Mouse (Mus musculus) liver, embryonic 15.5 days (tissue): Measurements from ENCODE around the gene Pde5a. TPM values are rescaled to one million over a fixed set of nuclear protein-coding genes. Genes with fewer than 3 reads are reported as not detected.
A peak's percentile ranks its signal among the peaks of the same experiment; 100 is the strongest.

Experiments used
- ATAC-seq: fragments of 200-750 bp; cut with Nextera tagmentation; 2 replicates; pipeline ENCODE4 v1.8.0; 2017; ENCODE audit warnings: moderate number of reproducible peaks, mild to moderate bottlenecking, moderate library complexity; ENCODE audit not compliant: insufficient read depth
- H3K27ac ChIP-seq: fragments of 300-500 bp; sonication (generic); replicated peaks from 2 replicates; pipeline ENCODE4 v1.5.1; 2015; ENCODE audit warnings: mild to moderate bottlenecking, inconsistent platforms
- H3K27me3 ChIP-seq: fragments of 300-500 bp; sonication (generic); 2 replicates; pipeline ENCODE4 v1.6.1; 2015; ENCODE audit warnings: mild to moderate bottlenecking, inconsistent platforms
- H3K36me3 ChIP-seq: fragments of 300-500 bp; sonication (generic); replicated peaks from 2 replicates; pipeline ENCODE4 v1.6.1; 2015; ENCODE audit warnings: moderate library complexity, mild to moderate bottlenecking, inconsistent platforms
- H3K4me1 ChIP-seq: fragments of 300-500 bp; sonication (generic); replicated peaks from 2 replicates; pipeline ENCODE4 v1.6.1; 2015; ENCODE audit warnings: inconsistent platforms
- H3K4me2 ChIP-seq: fragments of 300-500 bp; sonication (generic); 2 replicates; pipeline ENCODE4 v1.6.1; 2015; ENCODE audit warnings: moderate library complexity, mild to moderate bottlenecking, inconsistent platforms
- H3K4me3 ChIP-seq: fragments of 300-500 bp; sonication (generic); replicated peaks from 2 replicates; pipeline ENCODE4 v1.5.1; 2015; ENCODE audit warnings: mild to moderate bottlenecking, inconsistent platforms
- H3K9ac ChIP-seq: fragments of 300-500 bp; sonication (generic); 2 replicates; pipeline ENCODE4 v1.6.1; 2015; ENCODE audit warnings: moderate library complexity, mild to moderate bottlenecking, inconsistent platforms
- H3K9me3 ChIP-seq: fragments of 300-500 bp; sonication (generic); replicated peaks from 2 replicates; pipeline ENCODE4 v1.6.1; 2016; ENCODE audit warnings: inconsistent platforms
- WGBS: fragments of 180-500 bp; shearing (Covaris S2); methylation state at CpG from one replicate; pipeline ENCODE4 v1.1.7; 2015; ENCODE audit warnings: mixed read lengths; ENCODE audit not compliant: insufficient replicate concordance; 5-methylcytosine and 5-hydroxymethylcytosine counted together
- polyA plus RNA-seq: library from polyadenylated mRNA; unstranded; fragments of >200 nt; fragmentation: Nextera tagmentation; extraction: Ambion mirVana; gene quantifications from 2 replicates; pipeline ENCODE4 v1.2.1, GENCODE M21; 2015

Gene Pde5a
- polyA plus RNA-seq, result 0.99 and 1.2 TPM in 2 replicates

DNA sequence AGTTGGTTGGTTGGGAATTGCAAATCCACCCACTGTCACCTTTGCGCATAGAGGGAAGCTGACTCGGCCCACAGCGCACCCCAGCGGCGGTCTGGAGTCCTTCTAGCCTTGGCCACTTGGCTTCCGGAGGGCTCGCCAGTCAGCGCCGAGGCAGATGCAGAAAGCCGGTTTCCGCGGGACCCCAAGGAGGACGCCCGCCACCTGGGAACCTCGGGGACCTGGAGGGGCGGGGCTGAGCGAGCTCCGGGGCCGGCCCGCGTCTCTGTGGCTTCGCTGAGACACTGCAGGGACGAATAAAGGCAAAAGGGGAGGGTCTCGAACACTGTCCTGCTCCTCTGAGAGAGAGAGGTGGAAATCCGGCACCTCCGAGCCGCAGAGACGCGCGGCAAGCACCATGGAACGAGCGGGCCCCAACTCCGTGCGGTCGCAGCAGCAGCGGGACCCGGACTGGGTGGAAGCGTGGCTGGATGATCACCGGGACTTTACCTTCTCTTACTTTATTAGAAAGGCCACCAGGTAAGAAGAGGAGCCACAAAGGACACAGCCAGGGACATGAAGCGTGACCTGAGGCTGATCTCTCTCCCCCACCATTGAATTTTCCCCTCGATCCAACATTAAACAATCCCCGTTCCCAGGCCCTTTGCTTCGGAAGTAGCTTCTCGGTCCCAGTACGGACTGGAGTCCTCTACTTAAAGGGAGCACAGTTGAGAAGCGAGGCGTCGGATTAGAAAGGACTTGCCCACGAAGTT, at the start of gene Pde5a:
Pde5a (plus strand) TSS at position 96 of the 749 bp plus-strand sequence.
- no peaks in the 10 kb centered on the region for H3K9me3 ChIP-seq
- peak within 1 kb of the TSS; percentile 21; the same call in 1 of the 2 replicates for H3K9ac ChIP-seq
- H3K4me3 ChIP-seq, result peak within 1 kb of the TSS; percentile 60
- peak; percentile 20; the same call in 1 of the 2 replicates for ATAC-seq
- H3K27ac ChIP-seq, result peak within 1 kb of the TSS; percentile 51
- H3K4me2 ChIP-seq, result peak within 1 kb of the TSS; percentile 80
- H3K4me1 ChIP-seq, result peaks cover 10% of the 10 kb centered on the region; the same call in 1 of the 2 replicates
- H3K27me3 ChIP-seq, result peaks cover 42% of the 10 kb centered on the region
- WGBS, result under 1% methylated on average over 49 of the region's 49 CpGs
- no peaks in the 10 kb centered on the region for H3K36me3 ChIP-seq

DNA sequence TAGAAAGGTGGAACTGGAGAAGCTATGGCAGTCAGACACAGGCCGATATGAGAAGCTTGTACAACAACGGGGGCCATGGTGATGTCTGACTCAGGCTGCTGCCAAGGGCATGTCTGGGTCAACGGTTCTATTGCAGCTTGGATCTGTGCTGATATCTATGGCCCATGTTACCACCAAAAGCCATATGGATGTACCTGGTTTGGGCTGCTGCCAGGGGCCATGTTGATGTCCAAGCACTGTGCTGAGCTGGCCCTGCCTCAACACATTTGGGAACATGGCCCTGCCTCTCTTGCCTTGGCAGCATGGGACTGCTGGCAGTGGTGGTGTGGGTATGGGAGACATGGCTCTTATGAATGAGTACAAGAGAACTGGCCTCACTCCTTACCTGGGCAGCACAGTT, 47.9 kb upstream of the Pde5a start:
- no peak for ATAC-seq
- 72% methylated on average over 3 of the region's 3 CpGs for WGBS
- no peaks in the 10 kb centered on the region for H3K36me3 ChIP-seq

DNA sequence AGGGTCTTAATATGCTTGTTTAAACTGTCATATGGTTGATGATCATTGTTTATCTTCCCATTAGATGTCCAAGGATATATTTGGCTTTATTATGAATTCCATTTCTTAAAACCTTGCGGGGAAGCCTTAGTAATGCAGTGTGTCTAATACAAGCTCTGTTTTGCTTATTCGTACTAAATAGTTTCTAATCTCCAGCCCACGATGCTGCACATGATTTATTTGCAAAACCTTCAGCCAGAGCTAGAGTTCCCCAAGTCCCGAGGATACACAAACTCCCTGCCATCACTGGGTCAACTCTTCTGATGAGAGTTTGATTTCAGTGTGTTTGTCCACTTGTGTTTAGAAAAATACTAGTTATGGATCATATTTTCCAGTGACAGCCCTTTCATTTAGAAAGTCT, 46.4 kb upstream of the Pde5a start:
- WGBS, result 54% methylated on average over 4 of the region's 4 CpGs
- Histone ChIP-seq H3K9me3 (no peaks in the 10 kb centered on the region), H3K27ac (no peak overlapping the region), H3K4me3 (no peak overlapping the region), H3K4me1 (no peaks in the 10 kb centered on the region), H3K27me3 (no peaks in the 10 kb centered on the region), H3K4me2 (no peak overlapping the region), H3K9ac (no peak overlapping the region), H3K36me3 (no peaks in the 10 kb centered on the region)
- ATAC-seq, result no peak

More for the DNA sequence above, 47.9 kb upstream of the Pde5a start:
- H3K27ac ChIP-seq, result no peak overlapping the region
- H3K9ac ChIP-seq, result no peak overlapping the region
- H3K4me1 ChIP-seq, result no peaks in the 10 kb centered on the region
- H3K4me3 ChIP-seq, result no peak overlapping the region
- no peak overlapping the region for H3K4me2 ChIP-seq
- no peaks in the 10 kb centered on the region for H3K9me3 ChIP-seq
- no peaks in the 10 kb centered on the region for H3K27me3 ChIP-seq

DNA sequence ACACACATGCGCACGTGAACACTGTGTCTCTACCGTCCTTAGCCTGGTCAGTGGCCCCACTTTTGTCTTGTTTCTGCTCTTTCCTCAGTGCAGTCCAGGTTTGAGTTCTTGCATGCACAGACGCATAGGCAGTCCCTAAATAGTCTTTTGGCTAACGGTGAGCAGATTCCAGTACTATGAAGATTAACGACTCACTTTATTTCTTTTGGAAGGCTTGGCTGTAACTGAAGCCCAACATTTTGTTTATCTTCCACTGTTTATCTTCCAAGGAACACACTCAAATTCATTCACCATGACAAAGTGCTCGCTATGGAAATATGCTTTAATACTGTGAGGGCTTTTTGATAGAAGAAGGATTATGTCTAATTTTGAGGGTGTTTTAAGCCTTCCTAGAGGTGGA, 43.9 kb upstream of the Pde5a start:
- ATAC-seq, result no peak
- 67% methylated on average over 7 of the region's 7 CpGs for WGBS

DNA sequence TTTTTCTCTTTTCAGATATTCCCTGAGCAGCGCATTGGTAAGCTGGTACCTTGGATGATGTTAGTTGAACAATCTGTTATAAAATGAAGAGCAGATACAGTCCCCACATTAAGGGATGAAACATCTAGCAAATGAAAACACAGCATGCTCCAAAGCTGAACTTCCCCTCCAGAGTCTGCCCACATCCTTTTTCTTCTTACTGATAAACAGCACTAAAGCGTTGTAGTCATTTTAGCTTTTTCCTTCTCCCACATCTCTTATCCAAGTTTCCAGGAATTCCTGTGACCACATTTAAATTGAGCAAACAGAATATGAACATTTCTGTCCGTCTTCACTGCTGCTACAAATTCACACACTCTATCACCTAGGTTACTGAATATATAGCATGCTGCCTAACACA, 35.7 kb upstream of the Pde5a start:
- WGBS, result 33% methylated on average over 3 of the region's 3 CpGs
- Histone ChIP-seq H3K4me1 (no peaks in the 10 kb centered on the region), H3K27me3 (no peaks in the 10 kb centered on the region), H3K9ac (no peak overlapping the region), H3K36me3 (no peaks in the 10 kb centered on the region), H3K4me2 (no peak overlapping the region), H3K9me3 (no peaks in the 10 kb centered on the region), H3K4me3 (no peak overlapping the region), H3K27ac (no peak overlapping the region)
- no peak for ATAC-seq

More for the DNA sequence above, 43.9 kb upstream of the Pde5a start:
- H3K4me1 ChIP-seq, result no peaks in the 10 kb centered on the region
- H3K9ac ChIP-seq, result no peak overlapping the region
- H3K27ac ChIP-seq, result no peak overlapping the region
- no peak overlapping the region for H3K4me2 ChIP-seq
- H3K36me3 ChIP-seq, result no peaks in the 10 kb centered on the region
- H3K4me3 ChIP-seq, result no peak overlapping the region
- H3K9me3 ChIP-seq, result no peaks in the 10 kb centered on the region
- H3K27me3 ChIP-seq, result no peaks in the 10 kb centered on the region

DNA sequence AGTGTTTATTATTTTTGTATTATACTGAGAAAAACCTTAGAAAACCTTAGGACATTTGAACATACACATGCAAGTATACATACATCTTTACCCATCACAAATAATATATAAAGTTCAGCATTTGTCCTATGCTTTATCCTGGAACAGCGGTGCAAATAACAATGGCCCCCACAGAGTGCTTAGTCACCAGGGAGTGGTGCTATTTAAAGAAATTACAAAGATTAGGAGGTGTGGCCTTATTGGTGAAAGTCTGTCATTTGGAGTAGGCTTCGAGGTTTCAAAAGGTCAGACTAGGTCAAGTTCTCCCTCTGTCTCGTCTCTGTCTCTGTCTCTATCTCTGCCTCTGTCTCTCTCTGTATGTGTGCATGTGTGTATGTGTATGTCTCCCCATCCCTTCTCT, 32.9 kb upstream of the Pde5a start:
- no peak overlapping the region for H3K4me2 ChIP-seq
- no peak overlapping the region for H3K4me3 ChIP-seq
- 45% methylated on average over 3 of the region's 3 CpGs for WGBS
- no peak for ATAC-seq
- no peaks in the 10 kb centered on the region for H3K36me3 ChIP-seq
- H3K9me3 ChIP-seq, result no peaks in the 10 kb centered on the region
- H3K4me1 ChIP-seq, result no peaks in the 10 kb centered on the region
- H3K9ac ChIP-seq, result no peak overlapping the region
- H3K27ac ChIP-seq, result no peak overlapping the region
- H3K27me3 ChIP-seq, result no peaks in the 10 kb centered on the region

DNA sequence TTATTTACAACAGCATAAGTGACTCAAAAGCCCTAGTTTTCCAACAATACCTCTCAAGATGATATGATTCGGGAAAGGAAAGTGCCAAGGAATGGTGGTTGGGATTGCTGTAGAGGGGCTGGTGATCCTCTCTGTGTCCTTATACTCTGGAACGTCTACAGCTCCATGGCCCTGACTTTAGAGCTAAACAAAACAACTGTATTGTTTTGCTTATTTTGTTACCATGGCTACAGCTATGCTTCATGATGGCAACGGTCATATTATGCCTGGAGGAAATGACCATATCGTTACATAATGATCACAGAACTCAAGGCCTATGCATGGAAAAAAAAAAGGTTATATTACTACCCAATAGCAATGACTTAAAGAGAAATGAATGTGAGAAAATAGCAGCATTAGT, 32.1 kb upstream of the Pde5a start:
- H3K27ac ChIP-seq, result no peak overlapping the region
- no peak overlapping the region for H3K4me2 ChIP-seq
- no peaks in the 10 kb centered on the region for H3K4me1 ChIP-seq
- no peak for ATAC-seq
- H3K4me3 ChIP-seq, result no peak overlapping the region
- no peak overlapping the region for H3K9ac ChIP-seq
- H3K27me3 ChIP-seq, result no peaks in the 10 kb centered on the region
- no peaks in the 10 kb centered on the region for H3K36me3 ChIP-seq
- WGBS, result 66% methylated on average over 4 of the region's 4 CpGs
- H3K9me3 ChIP-seq, result no peaks in the 10 kb centered on the region

DNA sequence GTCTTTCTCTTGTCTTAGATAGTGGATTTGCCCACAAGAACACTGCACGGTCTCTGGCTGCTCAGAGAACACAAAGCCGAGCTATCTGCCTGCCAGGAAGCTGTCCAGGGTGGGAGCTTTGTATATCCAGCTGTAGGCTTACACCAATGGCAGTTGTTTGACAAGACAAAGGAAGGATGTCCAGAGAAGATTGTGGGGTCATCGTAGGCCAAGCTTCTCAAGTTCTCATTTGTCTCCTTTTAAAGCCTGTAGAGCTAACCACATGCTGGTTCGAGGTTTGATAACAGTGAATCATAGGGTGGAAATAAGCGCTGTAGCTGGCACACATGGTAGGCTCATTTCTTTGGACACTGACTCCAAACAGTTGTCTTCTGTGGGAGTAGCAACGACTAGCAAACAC, 24.5 kb upstream of the Pde5a start:
- H3K27ac ChIP-seq, result no peak overlapping the region
- H3K9me3 ChIP-seq, result no peaks in the 10 kb centered on the region
- H3K4me3 ChIP-seq, result no peak overlapping the region
- no peak overlapping the region for H3K4me2 ChIP-seq
- H3K27me3 ChIP-seq, result no peaks in the 10 kb centered on the region
- H3K36me3 ChIP-seq, result no peaks in the 10 kb centered on the region
- no peak overlapping the region for H3K9ac ChIP-seq
- ATAC-seq, result 0 out of 2 replicates have a peak, but pooled peaks have one; percentile 31
- no peaks in the 10 kb centered on the region for H3K4me1 ChIP-seq
- WGBS, result 14% methylated on average over 6 of the region's 6 CpGs

DNA sequence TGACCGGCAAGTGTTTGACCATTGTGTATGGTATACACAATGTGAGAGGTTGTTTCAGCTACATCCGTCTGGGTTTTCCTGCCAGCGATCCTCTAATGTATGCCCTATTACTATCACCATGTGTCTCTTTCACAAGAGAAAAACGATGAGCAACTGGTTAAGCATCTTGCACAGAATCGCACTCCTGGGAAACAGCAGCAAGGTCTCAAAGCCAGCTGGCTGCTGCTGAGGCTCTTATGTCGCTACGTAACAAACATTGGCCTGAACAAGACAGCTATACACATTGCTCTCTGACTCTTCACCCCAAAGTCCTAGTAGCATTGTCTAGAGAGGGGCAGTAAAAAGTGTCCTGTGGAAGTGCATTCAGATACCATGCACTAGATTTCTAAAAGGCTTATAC, 23.5 kb upstream of the Pde5a start:
- WGBS, result 77% methylated on average over 7 of the region's 7 CpGs
- Histone ChIP-seq H3K36me3 (no peaks in the 10 kb centered on the region), H3K27ac (no peak overlapping the region)

DNA sequence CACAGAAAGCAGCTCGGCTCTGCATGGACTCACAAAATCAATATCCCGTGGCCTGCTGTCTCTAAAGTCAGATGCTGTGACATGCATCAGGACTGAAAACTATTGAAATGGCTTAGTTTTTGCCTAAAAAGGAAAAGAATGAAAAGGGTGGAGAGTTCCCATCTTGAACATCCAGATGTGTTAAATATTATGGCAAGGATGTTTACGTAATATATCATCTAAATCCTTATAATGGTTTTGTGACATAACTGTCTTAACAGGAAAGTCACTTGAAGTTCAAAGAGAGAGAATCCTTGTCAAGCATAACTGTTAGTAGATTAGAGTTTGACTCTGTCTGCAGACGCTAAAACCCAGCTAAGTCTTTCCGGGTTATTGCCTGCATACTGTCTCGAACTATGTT, 20.3 kb upstream of the Pde5a start:
- no peaks in the 10 kb centered on the region for H3K4me1 ChIP-seq
- no peak overlapping the region for H3K27ac ChIP-seq
- no peak for ATAC-seq
- no peak overlapping the region for H3K9ac ChIP-seq
- no peaks in the 10 kb centered on the region for H3K9me3 ChIP-seq
- H3K4me2 ChIP-seq, result no peak overlapping the region
- H3K27me3 ChIP-seq, result no peaks in the 10 kb centered on the region
- WGBS, result 67% methylated on average over 6 of the region's 6 CpGs
- H3K4me3 ChIP-seq, result no peak overlapping the region
- no peaks in the 10 kb centered on the region for H3K36me3 ChIP-seq

More for the DNA sequence above, 23.5 kb upstream of the Pde5a start:
- no peak overlapping the region for H3K9ac ChIP-seq
- H3K4me3 ChIP-seq, result no peak overlapping the region
- H3K4me1 ChIP-seq, result no peaks in the 10 kb centered on the region
- H3K4me2 ChIP-seq, result no peak overlapping the region
- H3K27me3 ChIP-seq, result no peaks in the 10 kb centered on the region
- no peak for ATAC-seq
- no peaks in the 10 kb centered on the region for H3K9me3 ChIP-seq

DNA sequence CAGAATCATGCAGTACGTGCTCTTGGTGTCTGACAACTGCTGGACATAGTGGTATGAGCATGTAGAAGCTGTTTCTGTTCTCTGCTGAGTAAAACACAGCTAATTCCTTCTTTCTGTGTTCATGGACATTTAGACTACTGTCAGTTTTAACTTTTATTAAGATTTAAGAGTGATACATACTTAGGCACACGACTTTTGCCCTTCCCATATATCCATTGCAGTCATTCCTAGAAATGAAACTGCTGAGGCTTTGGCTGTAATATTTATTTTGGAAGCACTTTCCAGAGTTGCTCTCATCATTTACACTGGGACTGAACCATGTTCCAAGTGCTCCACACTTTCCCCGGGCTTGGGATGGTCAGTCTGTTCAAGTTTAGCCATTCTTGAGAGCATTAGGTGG, 18.6 kb upstream of the Pde5a start:
- Histone ChIP-seq H3K9ac (no peak overlapping the region), H3K36me3 (no peaks in the 10 kb centered on the region), H3K9me3 (no peaks in the 10 kb centered on the region), H3K4me2 (no peak overlapping the region), H3K27ac (no peak overlapping the region), H3K27me3 (no peaks in the 10 kb centered on the region), H3K4me1 (no peaks in the 10 kb centered on the region), H3K4me3 (no peak overlapping the region)
- no peak for ATAC-seq
- 57% methylated on average over 3 of the region's 3 CpGs for WGBS

DNA sequence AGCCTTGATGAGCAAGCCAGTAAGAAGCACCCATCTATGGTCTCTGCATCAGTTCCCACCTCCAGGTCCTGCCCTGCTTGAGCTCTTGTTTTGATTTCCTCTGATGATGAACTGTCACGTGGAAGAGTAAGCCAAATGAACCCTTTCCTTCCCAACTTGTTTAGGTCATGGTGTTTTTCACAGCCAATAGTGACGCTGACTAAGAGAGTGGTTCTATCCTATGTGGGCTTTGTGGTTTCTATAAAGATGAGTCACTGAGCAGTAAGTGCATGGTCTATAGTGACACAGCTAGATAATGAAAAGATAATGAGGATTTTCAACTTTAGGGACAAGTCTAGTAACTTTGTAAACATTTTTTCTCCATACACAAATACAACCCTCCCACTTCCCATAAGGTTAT, 10.1 kb upstream of the Pde5a start:
- Histone ChIP-seq H3K4me1 (no peaks in the 10 kb centered on the region), H3K36me3 (no peaks in the 10 kb centered on the region), H3K4me2 (no peak overlapping the region), H3K4me3 (no peak overlapping the region), H3K27ac (no peak overlapping the region), H3K9me3 (no peaks in the 10 kb centered on the region), H3K9ac (no peak overlapping the region), H3K27me3 (no peaks in the 10 kb centered on the region)
- no peak for ATAC-seq
- 27% methylated on average over 2 of the region's 2 CpGs for WGBS
